Mouse (Mus musculus) layer of hippocampus, adult 2 months (tissue): ENCODE measurements around the gene Prkn. TPM values are rescaled to one million over a fixed set of nuclear protein-coding genes. Genes with fewer than 3 reads are reported as not detected.

ENCODE experiments used
- DNase-seq, 2 experiments: peaks; one replicate each; pipeline ENCODE4 v3.0.0; 2022; ENCODE audit warnings: low spot score in 2 of 2
- H3K27ac ChIP-seq: fragments of 200-600 bp; 2 replicates; pipeline ENCODE4 v1.8.1; 2022
- H3K4me3 ChIP-seq: fragments of 200-600 bp; 2 replicates; pipeline ENCODE4 v1.8.1; 2022; ENCODE audit warnings: mild to moderate bottlenecking
- CTCF ChIP-seq: fragments of 200-600 bp; conservative IDR thresholded peaks from 2 replicates; pipeline ENCODE4 v1.8.1; 2022; ENCODE audit warnings: antibody characterized with exemption, mild to moderate bottlenecking, moderate library complexity
- total RNA-seq, 2 experiments: library from RNA; stranded (reverse); gene quantifications; 2 replicates each; pipeline ENCODE4 v1.2.3; 2021

Prkn gene
- total RNA-seq, 2 experiments from 2014 or later: 18.0 to 22.4 TPM

DNA sequence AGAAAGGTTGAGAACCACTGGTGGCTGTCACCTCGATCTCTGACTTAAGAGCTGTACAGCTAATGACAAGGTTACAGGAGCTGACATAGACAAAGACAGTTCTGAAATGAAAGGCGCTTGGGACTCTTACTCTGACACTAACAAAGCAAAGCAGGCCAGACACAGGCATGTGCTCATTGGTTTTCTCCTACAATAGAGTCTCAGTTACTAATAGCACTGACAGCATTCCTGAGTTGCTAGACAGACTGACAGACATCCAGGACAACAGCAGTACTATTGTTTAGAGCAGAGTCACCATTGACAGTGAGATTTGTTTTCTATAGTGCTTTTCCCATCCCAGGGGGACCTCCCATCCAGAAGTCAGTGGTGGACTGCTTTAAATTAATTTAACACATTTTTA, 977.7 kb downstream of the Prkn start:
- no peak for TF ChIP-seq CTCF
- no peak for DNase-seq
- Histone ChIP-seq H3K4me3 (no peak overlapping the region), H3K27ac (no peak overlapping the region)

DNA sequence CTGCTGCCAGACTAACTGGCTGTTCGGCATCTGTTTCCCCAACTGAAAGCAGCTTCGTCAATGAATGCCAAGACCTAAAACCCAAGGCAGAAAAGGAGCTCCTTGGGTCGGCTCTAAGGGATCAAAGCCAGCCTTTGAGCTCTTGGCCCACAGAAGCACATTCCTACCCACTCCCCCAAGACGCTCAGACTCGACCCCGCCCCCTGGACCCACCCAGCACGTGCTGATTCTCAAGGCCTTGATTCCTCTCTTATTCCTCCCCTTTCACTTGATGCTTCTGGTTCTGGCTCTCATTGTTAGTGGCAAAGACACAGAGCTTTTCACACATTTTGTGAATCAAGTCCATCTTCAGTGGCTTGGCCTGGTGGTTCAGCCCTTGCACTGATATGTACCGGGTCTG, 979.3 kb downstream of the Prkn start:
- no peak for DNase-seq
- H3K4me3 ChIP-seq: no peak overlapping the region
- no peak for TF ChIP-seq CTCF
- no peak overlapping the region for H3K27ac ChIP-seq

DNA sequence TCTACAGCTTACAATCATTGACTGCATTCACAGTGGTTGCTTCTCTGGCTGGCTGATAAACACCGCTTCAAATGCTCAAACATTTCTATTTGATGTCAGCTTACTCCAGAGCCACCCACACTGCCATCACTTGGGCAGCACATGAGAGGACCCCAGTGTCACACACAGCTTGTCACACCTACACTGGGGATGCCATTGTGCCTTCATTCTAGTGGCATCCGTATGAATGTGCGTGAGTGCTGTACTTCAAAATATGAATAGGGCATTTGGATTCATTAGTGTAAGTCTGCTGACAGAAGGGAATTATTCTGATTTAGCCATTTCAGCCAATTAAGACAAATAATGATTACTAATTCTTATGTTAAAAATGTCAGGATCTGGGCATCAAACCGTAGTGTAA, 980.6 kb downstream of the Prkn start:
- no peak for TF ChIP-seq CTCF
- Histone ChIP-seq H3K4me3 (no peak overlapping the region), H3K27ac (no peak overlapping the region)
- DNase-seq: no peak

DNA sequence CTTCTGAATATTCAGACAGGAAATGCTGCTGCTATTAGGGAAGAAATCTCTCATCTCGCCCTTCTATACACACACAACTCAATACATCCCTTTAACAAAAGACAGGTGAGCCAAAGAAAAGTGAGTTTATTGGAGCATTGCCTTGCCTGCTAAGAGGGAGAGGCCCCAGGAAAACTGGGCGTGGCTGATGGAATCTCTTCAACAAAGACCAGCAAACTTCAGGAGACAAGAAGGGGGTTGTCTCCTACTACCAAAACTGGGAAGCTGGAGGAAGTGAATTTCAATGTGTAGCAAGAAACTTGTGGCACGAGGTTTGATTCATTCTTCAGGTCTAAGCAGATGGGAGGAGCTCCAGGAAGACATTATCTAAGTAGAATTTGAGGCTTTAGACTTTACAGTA, 989.3 kb downstream of the Prkn start:
- Histone ChIP-seq H3K4me3 (no peak overlapping the region), H3K27ac (no peak overlapping the region)
- DNase-seq: no peak
- TF ChIP-seq CTCF: no peak

DNA sequence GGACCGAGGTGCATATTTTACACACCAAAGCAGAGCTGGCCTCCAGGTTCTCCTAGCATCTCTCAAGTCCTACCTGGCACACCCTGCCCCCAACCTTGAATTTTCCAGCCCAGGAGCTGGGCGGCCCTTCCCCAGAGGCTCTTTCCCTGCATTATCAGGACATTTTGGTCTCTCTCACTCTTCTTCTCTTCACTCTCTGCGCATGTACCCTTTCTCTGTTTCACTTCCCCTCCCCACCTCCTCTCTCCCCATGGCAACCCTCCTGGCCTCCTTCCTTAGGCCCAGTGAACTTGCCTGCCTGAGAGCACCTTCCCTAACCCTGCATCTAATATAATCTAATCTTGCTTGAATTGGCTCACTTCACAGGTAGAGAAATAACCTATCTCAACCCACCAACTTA, 996.9 kb downstream of the Prkn start:
- Histone ChIP-seq H3K27ac (no peak overlapping the region), H3K4me3 (no peak overlapping the region)
- no peak for DNase-seq
- no peak for TF ChIP-seq CTCF

DNA sequence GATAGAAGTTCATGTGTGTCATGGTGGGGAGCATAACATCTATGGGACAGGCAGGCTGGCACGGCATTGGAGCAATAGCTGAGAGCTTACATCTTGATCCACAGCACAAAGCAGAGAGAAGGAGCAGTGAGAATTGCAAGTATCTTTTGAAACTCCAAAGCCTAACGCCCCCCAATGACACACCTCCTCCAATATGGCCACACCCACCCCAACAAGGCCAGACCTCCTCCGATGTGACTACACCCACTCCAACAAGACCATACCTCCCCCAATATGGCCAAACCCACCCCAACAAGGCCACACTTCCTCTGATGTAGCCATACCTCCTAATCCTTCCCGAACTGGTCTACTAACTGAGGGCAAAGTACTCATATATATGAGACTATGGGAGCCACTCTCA, 1004.3 kb downstream of the Prkn start:
- no peak overlapping the region for H3K27ac ChIP-seq
- H3K4me3 ChIP-seq: no peak overlapping the region
- no peak for DNase-seq
- no peak for TF ChIP-seq CTCF

DNA sequence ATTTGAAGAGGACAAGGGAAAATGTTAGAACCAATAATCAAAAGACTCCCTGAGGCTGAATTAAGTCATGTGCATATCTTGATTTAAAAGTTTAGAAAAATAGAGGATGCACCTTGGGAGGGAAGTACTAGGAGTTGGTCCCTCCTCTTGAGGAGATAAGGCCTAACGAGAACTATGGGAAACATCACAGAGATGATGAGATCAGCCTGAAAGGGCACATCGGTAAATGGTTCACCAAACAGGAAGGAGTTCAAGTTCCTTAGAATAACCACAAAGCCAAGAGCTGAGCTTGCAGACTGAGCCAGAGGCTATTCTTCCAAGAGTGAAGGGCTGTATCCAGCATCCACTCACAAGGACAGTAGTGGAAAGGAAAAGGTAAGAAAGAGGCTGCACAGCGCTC, 1004.8 kb downstream of the Prkn start:
- H3K27ac ChIP-seq: no peak overlapping the region
- DNase-seq: no peak
- H3K4me3 ChIP-seq: no peak overlapping the region
- no peak for TF ChIP-seq CTCF

DNA sequence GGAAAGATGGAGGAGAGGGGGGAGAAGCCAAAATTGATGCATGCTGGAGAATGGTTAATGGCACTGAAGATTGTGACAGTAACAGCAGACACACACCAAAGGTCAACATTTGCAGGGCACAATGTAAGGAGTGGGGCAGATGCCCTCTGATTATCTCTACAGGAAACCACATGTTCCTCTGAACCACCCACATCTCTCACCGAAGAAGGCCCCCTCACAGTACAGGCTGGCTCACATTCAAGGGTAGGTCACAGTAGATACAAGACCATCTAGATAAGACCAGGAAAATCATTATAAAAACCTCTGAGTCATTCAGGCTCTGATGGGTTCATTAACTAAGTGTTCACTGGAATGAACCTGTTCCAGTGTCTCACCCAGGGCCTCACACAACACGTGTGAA, 1005.3 kb downstream of the Prkn start:
- H3K4me3 ChIP-seq: no peak overlapping the region
- no peak for TF ChIP-seq CTCF
- peak overlapping the region; percentile 36 for H3K27ac ChIP-seq
- no peak for DNase-seq

DNA sequence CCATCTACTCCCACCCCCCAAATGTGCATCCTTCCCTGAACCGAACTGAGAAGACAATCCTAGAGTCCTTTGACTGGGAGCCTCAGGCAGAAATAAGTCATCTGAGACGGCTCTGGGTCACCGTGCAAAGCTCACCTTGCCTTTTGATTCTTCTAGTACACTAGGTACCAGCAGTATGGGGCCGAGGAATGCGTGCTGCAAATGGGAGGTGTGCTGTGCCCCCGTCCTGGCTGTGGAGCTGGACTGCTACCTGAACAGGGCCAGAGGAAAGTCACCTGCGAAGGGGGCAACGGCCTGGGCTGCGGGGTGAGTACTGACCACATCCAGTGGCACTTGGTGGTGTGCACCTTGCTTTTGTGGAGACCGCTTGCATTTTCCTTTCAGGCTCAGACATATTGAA, 1014.4 kb downstream of the Prkn start:
- Histone ChIP-seq H3K27ac (no peak overlapping the region), H3K4me3 (no peak overlapping the region)
- no peak for DNase-seq
- no peak for TF ChIP-seq CTCF

DNA sequence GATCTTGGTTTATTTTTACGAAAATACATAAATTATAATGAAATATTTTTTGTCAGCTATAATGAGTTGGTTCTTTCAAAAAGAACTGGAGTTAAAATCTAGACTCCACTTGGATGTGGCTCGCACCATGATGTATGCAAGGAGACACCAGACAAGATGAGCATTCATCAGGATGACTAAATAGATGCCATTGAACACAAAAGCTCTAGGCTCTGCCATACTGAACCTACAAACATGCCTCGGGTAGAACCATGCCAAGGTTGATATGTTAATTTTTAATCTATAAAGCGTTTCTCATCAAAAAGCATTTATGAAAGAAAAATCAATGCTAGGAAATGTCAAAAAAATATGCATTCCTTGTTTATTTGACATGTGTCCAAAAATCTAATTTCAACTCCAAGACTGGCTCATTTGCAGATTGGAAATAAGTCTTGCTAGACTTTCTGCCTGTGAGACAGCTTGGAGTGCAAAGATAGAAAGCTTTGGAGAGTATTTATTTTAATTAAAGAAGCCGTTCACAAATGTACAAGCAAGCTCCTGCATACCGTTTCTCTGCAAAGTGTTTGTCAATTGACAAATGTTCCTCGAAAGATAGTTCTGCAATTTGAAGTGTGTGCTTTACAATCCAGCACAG, 1018.7 kb downstream of the Prkn start:
- TF ChIP-seq CTCF: no peak
- no peak for DNase-seq
- H3K4me3 ChIP-seq: no peak overlapping the region
- H3K27ac ChIP-seq: no peak overlapping the region

DNA sequence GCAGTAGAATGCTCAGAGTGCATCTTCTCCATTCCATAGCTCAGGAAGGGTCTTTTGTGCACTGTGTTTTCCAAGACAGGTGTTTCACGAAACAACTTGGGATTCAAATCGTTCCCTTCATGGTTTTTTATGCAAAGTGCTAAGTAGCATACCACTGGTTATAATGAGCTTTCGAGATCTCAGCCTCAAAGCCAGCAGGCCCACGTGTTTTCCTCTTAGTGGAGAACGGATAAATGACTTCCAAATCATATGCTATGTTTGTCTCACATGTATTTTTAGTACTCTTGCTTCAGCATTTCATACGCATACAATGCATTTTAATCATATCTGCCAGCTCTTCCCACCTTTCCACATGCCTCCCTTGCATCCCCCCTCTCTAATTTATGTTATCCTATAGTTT, 1021.0 kb downstream of the Prkn start:
- DNase-seq: no peak
- TF ChIP-seq CTCF: no peak
- H3K4me3 ChIP-seq: no peak overlapping the region
- no peak overlapping the region for H3K27ac ChIP-seq

DNA sequence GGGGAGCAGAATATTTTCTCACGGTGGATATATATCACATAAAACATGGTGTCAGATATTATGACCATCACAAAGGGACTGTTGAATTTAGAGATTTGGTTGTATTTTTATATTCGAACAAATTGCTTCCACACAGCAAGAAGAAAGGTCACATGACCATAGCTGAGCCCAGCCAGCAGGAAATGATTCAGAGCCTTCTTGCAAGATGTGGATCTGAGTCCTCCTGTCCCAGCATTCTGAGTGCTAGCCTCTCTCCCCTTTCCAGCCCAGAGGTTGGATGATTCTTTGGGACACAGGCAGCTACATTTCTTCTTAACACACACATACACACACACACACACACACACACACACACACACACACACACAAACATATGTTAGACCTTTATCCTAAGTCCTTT, 1022.2 kb downstream of the Prkn start:
- no peak overlapping the region for H3K4me3 ChIP-seq
- TF ChIP-seq CTCF: no peak
- H3K27ac ChIP-seq: no peak overlapping the region
- no peak for DNase-seq

DNA sequence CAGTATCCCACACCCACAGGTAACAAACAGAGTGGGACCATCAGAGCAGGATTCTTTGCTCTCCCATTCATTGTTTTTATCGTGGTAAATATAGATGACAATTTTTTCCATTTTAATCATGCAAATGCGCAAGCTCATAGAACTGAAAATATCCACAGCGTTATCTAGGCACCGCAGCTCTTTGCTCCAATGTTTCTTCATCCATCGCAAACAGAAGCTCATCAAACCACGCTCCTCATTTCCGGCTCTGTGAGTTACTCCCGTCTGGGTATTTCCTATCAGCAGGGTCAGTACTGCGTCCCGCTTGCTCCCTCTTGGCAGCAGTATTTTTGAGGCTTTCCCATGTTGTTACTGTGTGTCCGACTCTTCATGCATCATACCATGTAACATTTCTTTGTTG, 1022.8 kb downstream of the Prkn start:
- DNase-seq: no peak
- no peak for TF ChIP-seq CTCF
- Histone ChIP-seq H3K27ac (no peak overlapping the region), H3K4me3 (no peak overlapping the region)

DNA sequence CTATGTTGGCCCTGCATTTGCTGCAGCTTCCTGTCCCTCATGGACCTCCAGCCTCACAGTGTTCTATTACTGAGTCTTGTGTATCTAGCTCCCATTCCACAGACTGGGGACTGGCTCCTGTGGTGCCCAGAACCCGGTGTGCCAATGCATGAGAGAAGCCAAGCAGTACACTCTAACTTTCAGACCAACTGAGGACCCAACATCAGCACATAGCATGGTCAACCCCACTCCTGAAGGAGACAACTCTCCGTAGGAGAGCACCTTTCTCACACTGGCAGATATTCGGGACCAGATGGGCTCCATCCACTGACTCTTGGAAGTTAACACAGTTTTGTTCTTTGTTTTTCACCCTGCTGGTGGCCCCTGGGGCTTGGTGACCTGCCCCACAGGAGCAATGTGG, 1026.0 kb downstream of the Prkn start:
- Histone ChIP-seq H3K4me3 (no peak overlapping the region), H3K27ac (no peak overlapping the region)
- TF ChIP-seq CTCF: no peak
- DNase-seq: no peak

DNA sequence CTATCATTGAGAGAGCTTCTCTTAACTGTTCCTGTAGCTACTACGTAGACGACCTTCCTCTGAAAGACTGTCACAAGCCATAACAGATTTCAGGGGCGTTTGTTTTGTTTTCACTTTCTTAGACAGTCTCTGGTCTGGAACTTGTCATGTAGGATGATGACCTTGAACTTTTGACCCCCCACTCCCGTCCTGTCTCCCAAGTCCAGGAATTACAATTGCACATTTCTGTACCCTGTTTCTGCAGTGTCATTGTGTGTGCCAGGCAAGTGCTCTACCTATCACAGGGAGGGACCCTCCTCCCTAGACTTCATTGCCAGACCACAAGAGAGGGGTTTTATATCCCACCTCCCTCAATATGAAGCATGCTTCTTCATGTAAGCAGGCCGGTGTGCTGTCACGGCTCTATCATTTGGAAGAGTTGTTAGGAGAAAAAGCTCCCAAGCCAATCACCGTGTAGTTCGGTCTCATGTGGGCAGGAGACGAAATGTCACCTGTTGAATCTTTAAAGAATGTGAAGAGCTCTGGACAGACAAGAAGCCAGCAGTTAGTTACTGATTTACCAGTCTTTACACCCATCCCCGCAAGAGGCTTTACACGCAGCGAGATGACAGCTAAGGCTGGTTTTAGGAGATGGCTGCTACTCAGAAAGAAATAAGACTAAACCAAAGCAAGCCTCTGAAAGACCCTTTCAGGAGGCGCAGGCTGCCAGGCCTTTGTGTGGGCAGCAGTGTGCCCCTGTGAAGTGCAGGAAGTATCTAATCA, 1027.3 kb downstream of the Prkn start:
- TF ChIP-seq CTCF: no peak
- no peak overlapping the region for H3K27ac ChIP-seq
- no peak overlapping the region for H3K4me3 ChIP-seq
- no peak for DNase-seq
